Mouse (Mus musculus): ENCODE results near the gene Arntl2. TPM values are rescaled to one million over a fixed set of nuclear protein-coding genes. Genes with fewer than 3 reads are reported as not detected.

The Arntl2 gene
- total and polyA plus RNA-seq, 3 experiments, result 16.8 to 20.6 TPM; not detected in 1

DNA sequence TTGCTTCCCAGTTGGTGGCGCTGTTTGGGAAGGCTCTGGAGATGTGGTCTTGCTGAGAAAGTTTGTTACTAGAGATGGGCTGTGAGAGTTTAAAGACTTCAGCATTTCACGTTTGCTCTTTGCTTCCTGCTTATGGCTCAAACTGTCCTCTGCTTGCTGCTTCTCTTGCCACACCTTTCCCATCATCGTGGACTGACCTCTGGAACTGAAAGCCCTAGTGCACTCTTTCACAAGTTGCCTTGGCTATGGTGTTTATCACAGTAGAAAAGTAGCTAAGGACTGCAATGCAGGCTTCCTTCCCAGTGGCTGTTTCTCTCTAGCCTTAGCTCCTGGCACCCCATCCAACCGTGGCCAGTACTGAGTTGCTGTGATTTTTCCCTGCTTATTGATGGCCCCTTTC, 35.1 kb upstream of the Arntl2 start:
- TF ChIP-seq POLR2AphosphoS2 (IDR thresholded peaks at IDR 0.05; ENCODE audit: low read length), result no peak
- peak in 1 of 3 experiments; percentile 15; a peak in 2 of 6 replicates for TF ChIP-seq CTCF (IDR thresholded peaks at IDR 0.05 in 2 of 3, conservative IDR thresholded peaks at IDR 0.05 in 1 of 3; ENCODE audit: control insufficient read depth in 1 of 3, insufficient read depth in 1 of 3, low read depth in 2 of 3, low read length in 3 of 3, poor library complexity in 1 of 3, severe bottlenecking in 1 of 3)
- TF ChIP-seq TCF12 (IDR thresholded peaks at IDR 0.05; ENCODE audit: low read depth, low read length), result no peak
- H3K9ac ChIP-seq (ENCODE audit: control insufficient read depth, low read depth, low read length, poor library complexity, severe bottlenecking), result no peak overlapping the region
- no peak for DNase-seq (ENCODE audit: low read depth, low spot score)

DNA sequence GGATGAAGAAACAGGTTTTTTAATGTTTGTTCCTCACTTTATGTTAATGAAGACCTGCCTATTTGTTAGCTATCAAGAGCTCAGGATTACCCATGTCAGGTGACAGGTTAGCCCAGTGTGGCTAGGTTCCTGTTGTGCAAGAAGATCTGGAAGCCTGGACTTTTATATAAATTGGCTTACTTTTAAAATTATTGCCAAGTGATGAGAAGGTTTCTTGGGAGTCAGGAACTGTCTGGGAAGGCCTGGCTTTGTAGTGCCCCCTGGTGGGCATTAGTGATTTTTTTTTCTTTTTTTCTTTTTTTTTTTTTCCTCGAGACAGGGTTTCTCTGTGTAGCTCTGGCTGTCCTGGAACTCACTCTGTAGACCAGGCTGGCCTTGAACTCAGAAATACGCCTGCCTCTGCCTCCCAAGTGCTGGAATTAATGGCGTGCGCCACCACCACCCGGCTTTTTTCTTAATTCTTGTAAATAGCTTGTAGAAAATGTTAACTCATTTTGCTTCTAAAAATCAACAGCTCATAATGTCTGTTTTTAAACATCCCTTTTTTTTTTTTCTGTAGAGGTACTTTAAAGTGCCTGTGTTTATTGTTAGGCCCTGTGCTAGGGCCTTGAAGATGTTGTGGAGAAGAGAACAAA, 33.5 kb upstream of the Arntl2 start:
- peaks cover 9 to 19% of the 10 kb centered on the region in 2 experiments for H3K4me1 ChIP-seq (ENCODE audit: control insufficient read depth in 1 of 2, insufficient read depth in 2 of 2, low read length in 2 of 2)
- peaks cover 0 to 18% of the 10 kb centered on the region in 2 experiments; a peak in 3 of 4 replicates for H3K36me3 ChIP-seq (ENCODE audit: control insufficient read depth in 1 of 2, insufficient read depth in 2 of 2, low read length in 2 of 2)
- DNase-seq (ENCODE audit: low read depth, low spot score), result peak; percentile 53
- H3K4me3 ChIP-seq (ENCODE audit: control insufficient read depth in 1 of 2, insufficient read depth in 1 of 2, low read depth in 2 of 2, low read length in 2 of 2), result no peak overlapping the region
- no peak overlapping the region for H3K27ac ChIP-seq (ENCODE audit: control insufficient read depth, low read depth, low read length)
- H3K27me3 ChIP-seq (ENCODE audit: control insufficient read depth in 1 of 2, insufficient read depth in 2 of 2, low read length in 2 of 2), result no peaks in the 10 kb centered on the region
- H3K9me3 ChIP-seq (replicated peaks; ENCODE audit: insufficient read depth, low read length), result no peaks in the 10 kb centered on the region
- no peak overlapping the region for H3K9ac ChIP-seq (ENCODE audit: control insufficient read depth, low read depth, low read length, poor library complexity, severe bottlenecking)
- H3K79me2 ChIP-seq (ENCODE audit: control insufficient read depth, insufficient read depth, low read length, poor library complexity), result no peaks in the 10 kb centered on the region
- no peak for TF ChIP-seq MXI1 (IDR thresholded peaks at IDR 0.05; ENCODE audit: low read depth, low read length)
- no peak for TF ChIP-seq POLR2AphosphoS5 (IDR thresholded peaks at IDR 0.05; ENCODE audit: borderline replicate concordance, low read depth, low read length)
- TF ChIP-seq KAT2A (conservative IDR thresholded peaks at IDR 0.05; ENCODE audit: low read depth, low read length), result no peak
- peak; percentile 62 for TF ChIP-seq ZC3H11A (IDR thresholded peaks at IDR 0.05; ENCODE audit: low read depth, low read length)
- peak; percentile 36 to 57 (median 56); a peak in 5 of 6 replicates for TF ChIP-seq CTCF (IDR thresholded peaks at IDR 0.05 in 2 of 3, conservative IDR thresholded peaks at IDR 0.05 in 1 of 3; ENCODE audit: control insufficient read depth in 1 of 3, insufficient read depth in 1 of 3, low read depth in 2 of 3, low read length in 3 of 3, poor library complexity in 1 of 3, severe bottlenecking in 1 of 3)
- TF ChIP-seq CHD2 (IDR thresholded peaks at IDR 0.05; ENCODE audit: low read length), result no peak
- no peak for TF ChIP-seq EP300 (IDR thresholded peaks at IDR 0.05; ENCODE audit: low read depth in 1 of 2, low read length in 2 of 2)
- peak; percentile 18; the same call in 1 of the 2 replicates for TF ChIP-seq ZKSCAN1 (IDR thresholded peaks at IDR 0.05; ENCODE audit: low read depth, low read length)
- no peak for TF ChIP-seq NRF1 (IDR thresholded peaks at IDR 0.05; ENCODE audit: insufficient read depth, low read depth, low read length, poor library complexity, severe bottlenecking)
- no peak for TF ChIP-seq RCOR1 (IDR thresholded peaks at IDR 0.05; ENCODE audit: low read depth, low read length)
- peak; percentile 97 for TF ChIP-seq ZNF384 (IDR thresholded peaks at IDR 0.05; ENCODE audit: low read depth, low read length)
- TF ChIP-seq SMC3 (IDR thresholded peaks at IDR 0.05; ENCODE audit: low read depth, low read length), result peak; percentile 65
- no peak for TF ChIP-seq ZMIZ1 (IDR thresholded peaks at IDR 0.05; ENCODE audit: low read depth, low read length)
- no peak for TF ChIP-seq ELF1 (IDR thresholded peaks at IDR 0.05; ENCODE audit: low read depth, low read length)
- peak; percentile 54 for TF ChIP-seq RAD21 (IDR thresholded peaks at IDR 0.05; ENCODE audit: low read depth, low read length)
- TF ChIP-seq NELFE (IDR thresholded peaks at IDR 0.05; ENCODE audit: low read depth, low read length), result no peak
- no peak for TF ChIP-seq POLR2A (IDR thresholded peaks at IDR 0.05; ENCODE audit: control insufficient read depth in 1 of 2, insufficient read depth in 1 of 2, low read depth in 1 of 2, low read length in 2 of 2, poor library complexity in 1 of 2)

More for the DNA sequence above, 35.1 kb upstream of the Arntl2 start:
- no peaks in the 10 kb centered on the region for H3K79me2 ChIP-seq (ENCODE audit: control insufficient read depth, insufficient read depth, low read length, poor library complexity)
- H3K36me3 ChIP-seq (ENCODE audit: control insufficient read depth in 1 of 2, insufficient read depth in 2 of 2, low read length in 2 of 2), result peaks cover 0 to 28% of the 10 kb centered on the region in 2 experiments; a peak in 3 of 4 replicates
- H3K27me3 ChIP-seq (ENCODE audit: control insufficient read depth in 1 of 2, insufficient read depth in 2 of 2, low read length in 2 of 2), result no peaks in the 10 kb centered on the region
- H3K27ac ChIP-seq (ENCODE audit: control insufficient read depth, low read depth, low read length), result peak overlapping the region; percentile 59; the same call in 1 of the 2 replicates
- H3K9me3 ChIP-seq (replicated peaks; ENCODE audit: insufficient read depth, low read length), result no peaks in the 10 kb centered on the region
- H3K4me1 ChIP-seq (ENCODE audit: control insufficient read depth in 1 of 2, insufficient read depth in 2 of 2, low read length in 2 of 2), result peaks cover 13 to 32% of the 10 kb centered on the region in 2 experiments
- no peak overlapping the region for H3K4me3 ChIP-seq (ENCODE audit: control insufficient read depth in 1 of 2, insufficient read depth in 1 of 2, low read depth in 2 of 2, low read length in 2 of 2)
